Mouse (Mus musculus) forebrain, embryonic 12.5 days (tissue): ENCODE results near the gene Mindy2. TPM values are rescaled to one million over a fixed set of nuclear protein-coding genes. Genes with fewer than 3 reads are reported as not detected.

Experiments
- ATAC-seq: fragments of 200-750 bp; cut with Nextera tagmentation; 2 replicates; pipeline ENCODE4 v1.8.0; 2017; ENCODE audit warnings: moderate TSS enrichment; ENCODE audit not compliant: low FRiP score
- H3K27ac ChIP-seq: fragments of 300-500 bp; sonication (generic); 2 replicates; pipeline ENCODE4 v1.5.1; 2016; ENCODE audit warnings: mild to moderate bottlenecking
- H3K27me3 ChIP-seq: fragments of 300-500 bp; sonication (generic); 2 replicates; pipeline ENCODE4 v1.6.1; 2016; ENCODE audit warnings: mild to moderate bottlenecking
- H3K36me3 ChIP-seq: fragments of 300-500 bp; sonication (generic); replicated peaks from 2 replicates; pipeline ENCODE4 v1.6.1; 2016; ENCODE audit warnings: mild to moderate bottlenecking
- H3K4me1 ChIP-seq: fragments of 300-500 bp; sonication (generic); 2 replicates; pipeline ENCODE4 v1.6.1; 2016
- H3K4me2 ChIP-seq: fragments of 300-500 bp; sonication (generic); 2 replicates; pipeline ENCODE4 v1.6.1; 2016; ENCODE audit warnings: mild to moderate bottlenecking, moderate library complexity
- H3K4me3 ChIP-seq: fragments of 300-500 bp; sonication (generic); replicated peaks from 2 replicates; pipeline ENCODE4 v1.5.1; 2016; ENCODE audit warnings: mild to moderate bottlenecking
- H3K9ac ChIP-seq: fragments of 300-500 bp; sonication (generic); 2 replicates; pipeline ENCODE4 v1.6.1; 2016; ENCODE audit warnings: mild to moderate bottlenecking
- H3K9me3 ChIP-seq: fragments of 300-500 bp; sonication (generic); 2 replicates; pipeline ENCODE4 v1.6.1; 2016
- WGBS: fragments of 180-500 bp; shearing (Covaris S2); methylation state at CpG from one replicate; pipeline ENCODE4 v1.1.7; 2016; 5-methylcytosine and 5-hydroxymethylcytosine counted together
- polyA plus RNA-seq: library from polyadenylated mRNA; unstranded; fragments of >200 nt; fragmentation: Nextera tagmentation; extraction: Ambion mirVana; gene quantifications from 2 replicates; pipeline ENCODE4 v1.2.1, GENCODE M21; 2016

Mindy2 gene
- polyA plus RNA-seq, 1 experiment from 2014 or later = 13.7 TPM

GRCm38 (mm10) chr9:70629711-70630110 lies 27.3 kb downstream of the Mindy2 start:
- no peak for ATAC-seq

GRCm38 (mm10) chr9:70611026-70611673 lies 45.8 kb downstream of the Mindy2 start:
- no peak for ATAC-seq
- WGBS = 69% methylated on average over 3 of the region's 3 CpGs
- no peak overlapping the region for H3K4me3 ChIP-seq
- no peak overlapping the region for H3K27ac ChIP-seq
- no peak overlapping the region for H3K4me2 ChIP-seq
- H3K9me3 ChIP-seq = no peaks in the 10 kb centered on the region
- no peaks in the 10 kb centered on the region for H3K4me1 ChIP-seq
- no peaks in the 10 kb centered on the region for H3K27me3 ChIP-seq
- no peak overlapping the region for H3K9ac ChIP-seq
- H3K36me3 ChIP-seq = peaks cover 13% of the 10 kb centered on the region; the same call in 1 of the 2 replicates

More at GRCm38 (mm10) chr9:70629711-70630110, 27.3 kb downstream of the Mindy2 start:
- Histone ChIP-seq H3K9me3 (no peaks in the 10 kb centered on the region), H3K4me2 (no peak overlapping the region), H3K4me3 (no peak overlapping the region), H3K4me1 (no peaks in the 10 kb centered on the region), H3K36me3 (no peaks in the 10 kb centered on the region), H3K27me3 (no peaks in the 10 kb centered on the region), H3K9ac (no peak overlapping the region), H3K27ac (no peak overlapping the region)
- WGBS = 91% methylated on average over 2 of the region's 2 CpGs

GRCm38 (mm10) chr9:70602186-70602845 lies 54.7 kb downstream of the Mindy2 start:
- Histone ChIP-seq H3K4me1 (no peaks in the 10 kb centered on the region), H3K9ac (no peak overlapping the region), H3K27ac (no peak overlapping the region), H3K9me3 (no peaks in the 10 kb centered on the region), H3K36me3 (peaks cover 21% of the 10 kb centered on the region; the same call in 1 of the 2 replicates), H3K4me2 (no peak overlapping the region), H3K27me3 (no peaks in the 10 kb centered on the region), H3K4me3 (no peak overlapping the region)
- no peak for ATAC-seq
- 86% methylated on average over 1 of the region's 1 CpGs for WGBS

- Histone ChIP-seq H3K4me3 (no peak overlapping the region), H3K36me3 (peaks cover 23% of the 10 kb centered on the region), H3K4me2 (no peak overlapping the region), H3K9ac (no peak overlapping the region), H3K9me3 (no peaks in the 10 kb centered on the region), H3K27me3 (no peaks in the 10 kb centered on the region), H3K27ac (no peak overlapping the region), H3K4me1 (no peaks in the 10 kb centered on the region)
- ATAC-seq = no peak
- WGBS = 94% methylated on average over 2 of the region's 2 CpGs
These were observed 58.7 kb downstream of the Mindy2 start for GRCm38 (mm10) chr9:70598271-70598670.

- no peak overlapping the region for H3K27ac ChIP-seq
- H3K4me2 ChIP-seq = no peak overlapping the region
- no peak for ATAC-seq
- H3K27me3 ChIP-seq = no peaks in the 10 kb centered on the region
- H3K36me3 ChIP-seq = peaks cover 80% of the 10 kb centered on the region
- H3K9me3 ChIP-seq = no peaks in the 10 kb centered on the region
- H3K9ac ChIP-seq = no peak overlapping the region
- H3K4me3 ChIP-seq = no peak overlapping the region
- no peaks in the 10 kb centered on the region for H3K4me1 ChIP-seq
- WGBS = 81% methylated on average over 9 of the region's 9 CpGs
These were observed 65.5 kb downstream of the Mindy2 start for GRCm38 (mm10) chr9:70591486-70591885.

GRCm38 (mm10) chr9:70590775-70591174 lies 66.2 kb downstream of the Mindy2 start:
- Histone ChIP-seq H3K4me1 (no peaks in the 10 kb centered on the region), H3K36me3 (peaks cover 87% of the 10 kb centered on the region), H3K9ac (no peak overlapping the region), H3K27me3 (no peaks in the 10 kb centered on the region), H3K9me3 (no peaks in the 10 kb centered on the region), H3K27ac (no peak overlapping the region), H3K4me2 (no peak overlapping the region), H3K4me3 (no peak overlapping the region)
- 93% methylated on average over 4 of the region's 4 CpGs for WGBS
- no peak for ATAC-seq

GRCm38 (mm10) chr9:70587171-70587570 lies 69.8 kb downstream of the Mindy2 start:
- ATAC-seq = no peak
- Histone ChIP-seq H3K4me3 (no peak overlapping the region), H3K4me2 (no peak overlapping the region), H3K27me3 (no peaks in the 10 kb centered on the region), H3K27ac (no peak overlapping the region), H3K9me3 (no peaks in the 10 kb centered on the region), H3K4me1 (no peaks in the 10 kb centered on the region), H3K9ac (no peak overlapping the region), H3K36me3 (peaks cover 81% of the 10 kb centered on the region)
- 96% methylated on average over 5 of the region's 5 CpGs for WGBS

- no peak overlapping the region for H3K9ac ChIP-seq
- no peaks in the 10 kb centered on the region for H3K4me1 ChIP-seq
- no peaks in the 10 kb centered on the region for H3K9me3 ChIP-seq
- no peak overlapping the region for H3K4me3 ChIP-seq
- no peak overlapping the region for H3K4me2 ChIP-seq
- H3K36me3 ChIP-seq = peaks cover 79% of the 10 kb centered on the region
- no peak overlapping the region for H3K27ac ChIP-seq
- no peaks in the 10 kb centered on the region for H3K27me3 ChIP-seq
- no peak for ATAC-seq
- 93% methylated on average over 5 of the region's 5 CpGs for WGBS
These were observed 71.8 kb downstream of the Mindy2 start for GRCm38 (mm10) chr9:70585172-70585571.

GRCm38 (mm10) chr9:70584641-70585040 lies 72.3 kb downstream of the Mindy2 start:
- no peaks in the 10 kb centered on the region for H3K9me3 ChIP-seq
- no peaks in the 10 kb centered on the region for H3K4me1 ChIP-seq
- peaks cover 79% of the 10 kb centered on the region for H3K36me3 ChIP-seq
- H3K9ac ChIP-seq = no peak overlapping the region
- WGBS = 88% methylated on average over 14 of the region's 14 CpGs
- no peak for ATAC-seq
- H3K4me3 ChIP-seq = no peak overlapping the region
- H3K4me2 ChIP-seq = no peak overlapping the region
- no peaks in the 10 kb centered on the region for H3K27me3 ChIP-seq
- H3K27ac ChIP-seq = no peak overlapping the region

- H3K36me3 ChIP-seq = peaks cover 56% of the 10 kb centered on the region
- no peak for ATAC-seq
- WGBS = 88% methylated on average over 5 of the region's 5 CpGs
These were observed 76.0 kb downstream of the Mindy2 start for GRCm38 (mm10) chr9:70580956-70581355.

GRCm38 (mm10) chr9:70578123-70578522 lies 78.9 kb downstream of the Mindy2 start:
- H3K9ac ChIP-seq = no peak overlapping the region
- no peak for ATAC-seq
- no peak overlapping the region for H3K4me2 ChIP-seq
- H3K4me3 ChIP-seq = no peak overlapping the region
- H3K36me3 ChIP-seq = peaks cover 53% of the 10 kb centered on the region
- H3K27me3 ChIP-seq = no peaks in the 10 kb centered on the region
- no peaks in the 10 kb centered on the region for H3K4me1 ChIP-seq
- H3K9me3 ChIP-seq = no peaks in the 10 kb centered on the region
- no peak overlapping the region for H3K27ac ChIP-seq
- WGBS = 94% methylated on average over 2 of the region's 2 CpGs

More at GRCm38 (mm10) chr9:70580956-70581355, 76.0 kb downstream of the Mindy2 start:
- Histone ChIP-seq H3K27me3 (no peaks in the 10 kb centered on the region), H3K4me2 (no peak overlapping the region), H3K9ac (no peak overlapping the region), H3K4me3 (no peak overlapping the region), H3K4me1 (no peaks in the 10 kb centered on the region), H3K27ac (no peak overlapping the region), H3K9me3 (no peaks in the 10 kb centered on the region)

GRCm38 (mm10) chr9:70570351-70570750 lies 86.6 kb downstream of the Mindy2 start:
- 95% methylated on average over 8 of the region's 8 CpGs for WGBS
- H3K36me3 ChIP-seq = peaks cover 25% of the 10 kb centered on the region

GRCm38 (mm10) chr9:70567651-70568050 lies 89.3 kb downstream of the Mindy2 start:
- peaks cover 10% of the 10 kb centered on the region for H3K36me3 ChIP-seq
- ATAC-seq = no peak
- no peak overlapping the region for H3K9ac ChIP-seq
- H3K27ac ChIP-seq = no peak overlapping the region
- H3K4me2 ChIP-seq = no peak overlapping the region
- WGBS = 87% methylated on average over 5 of the region's 5 CpGs
- H3K4me3 ChIP-seq = no peak overlapping the region
- H3K9me3 ChIP-seq = no peaks in the 10 kb centered on the region
- H3K27me3 ChIP-seq = no peaks in the 10 kb centered on the region
- no peaks in the 10 kb centered on the region for H3K4me1 ChIP-seq

More at GRCm38 (mm10) chr9:70570351-70570750, 86.6 kb downstream of the Mindy2 start:
- no peak overlapping the region for H3K4me2 ChIP-seq
- no peaks in the 10 kb centered on the region for H3K4me1 ChIP-seq
- no peak overlapping the region for H3K27ac ChIP-seq
- ATAC-seq = no peak
- H3K4me3 ChIP-seq = no peak overlapping the region
- no peak overlapping the region for H3K9ac ChIP-seq
- no peaks in the 10 kb centered on the region for H3K27me3 ChIP-seq
- no peaks in the 10 kb centered on the region for H3K9me3 ChIP-seq
